Mouse (Mus musculus) spleen, adult 2 months (tissue): Measurements from ENCODE around the gene Abr.
A peak's percentile ranks its signal among the peaks of the same experiment; 100 is the strongest.

Source experiments
- CTCF ChIP-seq: fragments of 200-500 bp; IDR thresholded peaks from 2 replicates; pipeline ENCODE4 v1.5.1; 2011; ENCODE audit warnings: mild to moderate bottlenecking, inconsistent platforms; ENCODE audit not compliant: insufficient read depth, insufficient read length, insufficient replicate concordance; ENCODE audit errors: extremely low read depth
- POLR2A ChIP-seq: fragments of 200-500 bp; IDR thresholded peaks from 2 replicates; pipeline ENCODE4 v1.6.1; 2011; ENCODE audit warnings: low read depth, low read length, inconsistent platforms

DNA sequence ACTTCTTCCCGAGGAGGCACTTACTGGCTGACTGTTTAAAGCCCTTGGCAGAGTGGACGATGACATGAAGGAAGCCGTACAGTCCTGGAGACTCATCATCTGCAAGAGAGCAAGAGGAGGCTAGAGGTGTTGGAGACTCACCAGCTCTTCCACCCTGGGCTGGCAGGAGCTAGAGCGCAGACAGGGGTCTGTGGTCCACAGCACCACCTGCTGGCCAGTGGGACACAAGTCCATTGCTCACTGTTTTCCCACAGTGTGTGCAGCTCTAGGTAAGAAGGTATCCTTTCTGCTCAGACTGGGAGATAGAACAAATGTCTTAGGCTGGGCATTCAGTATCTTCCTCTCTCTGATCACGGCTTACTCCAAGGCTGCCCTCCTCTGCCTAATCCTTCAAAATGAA, 167.6 kb downstream of the Abr start:
- TF ChIP-seq POLR2A, result no peak
- peak; percentile 91; the same call in 1 of the 2 replicates for TF ChIP-seq CTCF
